In the genomic region with DNA sequence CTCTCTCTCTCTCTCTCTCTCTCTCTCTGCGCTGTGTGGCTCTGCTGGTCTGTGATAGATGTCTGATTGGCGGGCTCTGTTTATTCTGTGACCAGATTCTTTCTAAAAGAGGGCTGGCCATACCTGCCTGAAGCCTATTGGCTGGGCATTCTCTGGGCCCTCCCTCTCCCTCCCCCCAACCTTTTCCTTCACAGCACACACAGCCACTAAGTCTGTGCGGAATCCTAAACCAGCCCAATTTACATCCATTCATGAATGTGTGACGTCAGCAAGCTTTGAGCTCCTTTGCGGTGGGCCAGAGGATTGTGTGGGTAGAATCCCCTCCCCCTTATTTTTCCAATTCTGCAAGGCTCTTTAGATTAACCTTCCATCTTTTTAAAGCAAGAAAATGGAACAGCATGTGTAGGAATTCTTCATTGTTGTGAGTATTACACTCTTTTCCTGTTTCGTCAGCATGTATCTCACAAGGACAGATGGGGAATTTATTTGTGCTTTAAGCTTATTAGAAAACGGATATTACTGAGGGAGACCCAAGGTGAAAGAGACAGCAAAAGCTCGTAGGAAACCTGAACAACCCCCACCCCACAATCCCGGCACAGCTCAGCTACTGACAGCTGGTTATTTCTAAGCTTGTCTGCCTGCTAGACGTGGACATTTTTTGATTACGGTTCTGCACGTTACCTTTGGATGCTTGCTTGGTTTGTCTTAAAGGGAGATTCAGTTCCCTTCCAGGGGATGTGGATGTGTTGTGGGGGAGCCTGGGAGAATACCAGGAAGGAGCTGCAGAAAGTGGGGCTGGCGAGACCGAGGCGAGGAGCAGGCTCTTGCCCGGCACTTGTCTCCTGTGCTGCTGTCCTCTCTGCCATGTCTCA, we compare ENCODE assay signal across 8 mouse cellular contexts. TPM values are rescaled to one million over a fixed set of nuclear protein-coding genes. Genes with fewer than 3 reads are reported as not detected.
A peak's percentile ranks its signal among the peaks of the same experiment; 100 is the strongest.
DNase-seq lines count a peak whose midpoint lies in the region; ATAC-seq lines count a peak whose summit lies in the region.

No protein-coding gene starts in this region.

- H3K4me1 ChIP-seq in embryonic facial prominence, embryonic 11.5 days (ENCODE audit: control insufficient read depth, insufficient read depth, low read length), result no peaks in the 10 kb centered on the region
- no peaks in the 10 kb centered on the region for H3K4me1 ChIP-seq in heart, embryonic 12.5 days (replicated peaks)
- H3K4me1 ChIP-seq in kidney, embryonic 15.5 days, result no peaks in the 10 kb centered on the region
- H3K4me1 ChIP-seq in liver, embryonic 12.5 days, result peaks cover 8% of the 10 kb centered on the region; the same call in 1 of the 2 replicates
- 0 out of 2 replicates have a peak, but pooled peaks cover 3% of the 10 kb centered on the region for H3K4me1 ChIP-seq in neural tube, embryonic 12.5 days

- H3K27me3 ChIP-seq in embryonic facial prominence, embryonic 11.5 days (ENCODE audit: control insufficient read depth, insufficient read depth, low read length), result no peaks in the 10 kb centered on the region
- H3K27me3 ChIP-seq in heart, embryonic 12.5 days (replicated peaks), result no peaks in the 10 kb centered on the region
- H3K27me3 ChIP-seq in kidney, embryonic 15.5 days, result no peaks in the 10 kb centered on the region; the same call in 1 of the 2 replicates
- H3K27me3 ChIP-seq in liver, embryonic 12.5 days (replicated peaks), result no peaks in the 10 kb centered on the region; the same call in 1 of the 2 replicates
- H3K27me3 ChIP-seq in neural tube, embryonic 12.5 days (replicated peaks), result no peaks in the 10 kb centered on the region

- WGBS in embryonic facial prominence, embryonic 11.5 days, result 1% methylated on average over 16 of the region's 16 CpGs
- under 1% methylated on average over 16 of the region's 16 CpGs for WGBS in heart, embryonic 12.5 days
- WGBS in kidney, embryonic 15.5 days, result under 1% methylated on average over 16 of the region's 16 CpGs
- 6% methylated on average over 16 of the region's 16 CpGs for WGBS in liver, embryonic 12.5 days (ENCODE audit: insufficient replicate concordance)
- 1% methylated on average over 16 of the region's 16 CpGs for WGBS in neural tube, embryonic 12.5 days

- DNase-seq in adrenal gland, postnatal 10 days, result peak; percentile 71
- peak; percentile 96 for DNase-seq in embryonic facial prominence, embryonic 11.5 days (ENCODE audit: low spot score)
- peak; percentile 44 to 50 for DNase-seq in urinary bladder, postnatal 36 days (ENCODE audit: low spot score in 2 of 2)

- no peaks in the 10 kb centered on the region for H3K9me3 ChIP-seq in embryonic facial prominence, embryonic 11.5 days (replicated peaks; ENCODE audit: control insufficient read depth, low read length)
- H3K9me3 ChIP-seq in heart, embryonic 12.5 days (replicated peaks), result no peaks in the 10 kb centered on the region
- H3K9me3 ChIP-seq in kidney, embryonic 15.5 days (replicated peaks), result no peaks in the 10 kb centered on the region
- no peaks in the 10 kb centered on the region for H3K9me3 ChIP-seq in liver, embryonic 12.5 days (replicated peaks)
- H3K9me3 ChIP-seq in neural tube, embryonic 12.5 days, result no peaks in the 10 kb centered on the region

- ATAC-seq in CD4-positive, CD25-positive, alpha-beta regulatory T cell, adult 4 months, result peak; percentile 83
- peak; percentile 100 for ATAC-seq in embryonic facial prominence, embryonic 11.5 days (replicated peaks; ENCODE audit: insufficient number of reproducible peaks, low FRiP score, low TSS enrichment, low read depth)
- ATAC-seq in heart, embryonic 12.5 days (ENCODE audit: insufficient number of reproducible peaks, low FRiP score), result peak; percentile 97
- ATAC-seq in kidney, embryonic 15.5 days (replicated peaks; ENCODE audit: low FRiP score), result peak; percentile 100
- peak; percentile 91 for ATAC-seq in liver, embryonic 12.5 days
- peak; percentile 100 for ATAC-seq in neural tube, embryonic 12.5 days (ENCODE audit: low FRiP score, low read depth)

- H3K36me3 ChIP-seq in embryonic facial prominence, embryonic 11.5 days (replicated peaks; ENCODE audit: control insufficient read depth, insufficient read depth, low read depth, low read length), result no peaks in the 10 kb centered on the region
- no peaks in the 10 kb centered on the region for H3K36me3 ChIP-seq in heart, embryonic 12.5 days
- no peaks in the 10 kb centered on the region for H3K36me3 ChIP-seq in kidney, embryonic 15.5 days
- H3K36me3 ChIP-seq in liver, embryonic 12.5 days, result no peaks in the 10 kb centered on the region
- H3K36me3 ChIP-seq in neural tube, embryonic 12.5 days, result no peaks in the 10 kb centered on the region

- H3K27ac ChIP-seq in embryonic facial prominence, embryonic 11.5 days (replicated peaks; ENCODE audit: low read depth, low read length), result peak overlapping the region; percentile 10
- H3K27ac ChIP-seq in heart, embryonic 12.5 days (ENCODE audit: poor library complexity, severe bottlenecking), result peak overlapping the region; percentile 59
- H3K27ac ChIP-seq in kidney, embryonic 15.5 days, result peak overlapping the region; percentile 43; the same call in 1 of the 2 replicates
- H3K27ac ChIP-seq in liver, embryonic 12.5 days, result no peak overlapping the region
- H3K27ac ChIP-seq in neural tube, embryonic 12.5 days, result peak overlapping the region; percentile 69

- peak overlapping the region; percentile 43 for H3K4me3 ChIP-seq in embryonic facial prominence, embryonic 11.5 days (ENCODE audit: low read depth, low read length)
- peak overlapping the region; percentile 61 for H3K4me3 ChIP-seq in heart, embryonic 12.5 days
- peak overlapping the region; percentile 51 for H3K4me3 ChIP-seq in kidney, embryonic 15.5 days (replicated peaks)
- H3K4me3 ChIP-seq in liver, embryonic 12.5 days, result peak overlapping the region; percentile 44
- peak overlapping the region; percentile 48 for H3K4me3 ChIP-seq in neural tube, embryonic 12.5 days

- peak overlapping the region; percentile 55 for H3K9ac ChIP-seq in embryonic facial prominence, embryonic 11.5 days (replicated peaks; ENCODE audit: low read length)
- peak overlapping the region; percentile 66 for H3K9ac ChIP-seq in heart, embryonic 12.5 days
- peak overlapping the region; percentile 46; the same call in 1 of the 2 replicates for H3K9ac ChIP-seq in kidney, embryonic 15.5 days
- peak overlapping the region; percentile 37; the same call in 1 of the 2 replicates for H3K9ac ChIP-seq in liver, embryonic 12.5 days
- H3K9ac ChIP-seq in neural tube, embryonic 12.5 days, result peak overlapping the region; percentile 62

- H3K4me2 ChIP-seq in embryonic facial prominence, embryonic 11.5 days (ENCODE audit: low read depth, low read length), result peak overlapping the region; percentile 46
- peak overlapping the region; percentile 87 for H3K4me2 ChIP-seq in heart, embryonic 12.5 days
- peak overlapping the region; percentile 75 for H3K4me2 ChIP-seq in kidney, embryonic 15.5 days
- peak overlapping the region; percentile 58 for H3K4me2 ChIP-seq in liver, embryonic 12.5 days
- H3K4me2 ChIP-seq in neural tube, embryonic 12.5 days (replicated peaks), result peak overlapping the region; percentile 63

RNA-seq across cellular contexts. Expression of gene Map3k13, which starts 51.9 kb away (rescaled TPM):
- under 1 TPM; 0.44 to 0.51 TPM for polyA plus RNA-seq in CD4-positive, CD25-positive, alpha-beta regulatory T cell, adult 4 months (2017; shearing (Covaris generic))
- total RNA-seq in adrenal gland, postnatal 10 days (2021), result 1 to 10 TPM; 1.6 to 1.7 TPM
- polyA plus RNA-seq in embryonic facial prominence, embryonic 11.5 days (2014; fragmentation: Nextera tagmentation; extraction: Ambion mirVana), result 1.4 and 2.3 TPM in 2 replicates
- 0.84 and 0.91 TPM in 2 replicates for polyA plus RNA-seq in heart, embryonic 12.5 days (2016; fragmentation: Nextera tagmentation; extraction: Ambion mirVana)
- 0.73 and 0.90 TPM in 2 replicates for polyA plus RNA-seq in kidney, embryonic 15.5 days (2015; fragmentation: Nextera tagmentation; extraction: Ambion mirVana)
- polyA plus RNA-seq in liver, embryonic 12.5 days (2016; fragmentation: Nextera tagmentation; extraction: Ambion mirVana), result 0.35 and 0.41 TPM in 2 replicates
- polyA plus RNA-seq in neural tube, embryonic 12.5 days (2016; fragmentation: Nextera tagmentation; extraction: Ambion mirVana), result 11.0 and 12.2 TPM in 2 replicates

RNA-seq across cellular contexts. Expression of gene Ehhadh, which starts 58.4 kb away (rescaled TPM):
- 1 to 10 TPM; 7.5 to 8.7 TPM for polyA plus RNA-seq in CD4-positive, CD25-positive, alpha-beta regulatory T cell, adult 4 months (2017; shearing (Covaris generic))
- total RNA-seq in adrenal gland, postnatal 10 days (2021), result 100 to 1,000 TPM in 1 of 2 experiments, 10 to 100 TPM in 1; 89.8 to 136 TPM
- 2.1 and 2.6 TPM in 2 replicates for polyA plus RNA-seq in embryonic facial prominence, embryonic 11.5 days (2014; fragmentation: Nextera tagmentation; extraction: Ambion mirVana)
- polyA plus RNA-seq in heart, embryonic 12.5 days (2016; fragmentation: Nextera tagmentation; extraction: Ambion mirVana), result 3.0 and 3.4 TPM in 2 replicates
- 3.0 and 4.0 TPM in 2 replicates for polyA plus RNA-seq in kidney, embryonic 15.5 days (2015; fragmentation: Nextera tagmentation; extraction: Ambion mirVana)
- 5.0 TPM in 2 replicates for polyA plus RNA-seq in liver, embryonic 12.5 days (2016; fragmentation: Nextera tagmentation; extraction: Ambion mirVana)
- polyA plus RNA-seq in neural tube, embryonic 12.5 days (2016; fragmentation: Nextera tagmentation; extraction: Ambion mirVana), result 1.5 and 1.9 TPM in 2 replicates
